ENCODE assay signal across 20 mouse cellular contexts in the genomic region with DNA sequence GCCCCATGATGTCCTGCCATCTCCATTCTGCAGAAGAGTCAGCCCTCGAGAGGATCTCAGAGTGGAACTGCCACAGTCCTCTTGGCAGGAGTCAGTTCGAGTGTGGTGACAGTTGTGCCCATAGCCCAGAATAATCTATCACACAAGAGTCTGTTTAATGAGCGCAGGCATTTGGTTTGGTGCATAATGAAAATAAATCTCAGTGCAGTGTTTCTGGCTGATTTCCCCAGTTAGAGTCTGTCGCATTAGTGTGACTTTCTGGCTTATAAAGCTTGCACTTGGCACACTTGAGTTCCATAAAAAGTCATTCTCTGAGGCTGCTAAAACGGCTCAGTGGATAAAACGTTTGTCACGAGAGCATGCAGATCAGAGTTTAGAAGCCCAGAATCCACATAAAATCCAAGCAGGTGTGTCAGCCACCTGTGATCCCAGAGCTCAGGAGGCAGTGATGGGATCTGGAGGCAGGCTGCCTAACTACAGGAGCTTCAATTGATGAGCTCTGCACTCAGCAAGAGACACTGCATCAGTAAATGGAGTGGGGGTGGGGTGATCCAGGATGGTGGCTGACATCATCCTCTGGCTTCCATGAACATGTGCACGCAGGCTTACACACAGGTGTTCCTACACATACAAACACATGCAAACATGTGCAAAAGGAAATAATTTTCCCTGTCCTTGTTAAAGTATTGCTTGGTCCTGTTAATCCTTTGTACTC.
DNase-seq lines count a peak whose midpoint lies in the region; ATAC-seq and TF ChIP-seq lines count a peak whose summit lies in the region.
"Had no signal": no experiment of that assay in that cellular context is flagged by ENCODE, and none has a peak within 500 bp of the region (broad histone marks: within the 10 kb centered on the region; RNA-seq: fewer than 3 reads in every experiment).

No protein-coding gene starts in this region.

- peaks cover 5% of the 10 kb centered on the region; the same call in 1 of the 2 replicates for H3K9me3 ChIP-seq in forebrain, embryonic 16.5 days (ENCODE audit: control insufficient read depth, low read length)
- no peaks in the 10 kb centered on the region; the same call in 1 of the 2 replicates for H3K9me3 ChIP-seq in forebrain, embryonic 11.5 days (ENCODE audit: control insufficient read depth, low read length)
- H3K9me3 ChIP-seq: heart, embryonic 12.5 days; intestine, embryonic 15.5 days had no signal

- DNase-seq in forebrain, embryonic 11.5 days (ENCODE audit: low spot score), result no peak
- DNase-seq in left cerebral cortex, postnatal 14 days (ENCODE audit: low spot score in 2 of 2), result peak; percentile 6 to 60
- no peak for DNase-seq in left cerebral cortex, adult 8-10 months (ENCODE audit: low spot score in 2 of 2)
- peak; percentile 40 for DNase-seq in brain, embryonic 14.5 days (ENCODE audit: low read depth)
- peak; percentile 41 to 68 for DNase-seq in layer of hippocampus, postnatal 14 days (ENCODE audit: low spot score in 2 of 2)
- DNase-seq in left cerebral cortex, postnatal 4 days, result no peak
- no peak for DNase-seq in urinary bladder, adult 18-20 months (ENCODE audit: low spot score in 2 of 2)
- DNase-seq: adrenal gland, adult 2 months; cerebellum, adult 18-20 months; cerebellum, postnatal 36 days; thymus, postnatal 4 days had no signal

- TF ChIP-seq CTCF in brain, embryonic 14.5 days (IDR thresholded peaks at IDR 0.05; ENCODE audit: borderline replicate concordance, extremely low read depth, insufficient read depth, insufficient read length), result no peak

- H3K27ac ChIP-seq in forebrain, embryonic 16.5 days (ENCODE audit: low read length), result peak overlapping the region; percentile 58
- H3K27ac ChIP-seq in forebrain, embryonic 11.5 days (ENCODE audit: low read depth, low read length), result no peak overlapping the region
- H3K27ac ChIP-seq: embryonic facial prominence, embryonic 10.5 days; intestine, embryonic 15.5 days; limb, embryonic 12.5 days; liver, embryonic 14.5 days; midbrain, embryonic 13.5 days had no signal

- 72% methylated on average over 8 of the region's 8 CpGs for WGBS in forebrain, embryonic 16.5 days
- 85% methylated on average over 8 of the region's 8 CpGs for WGBS in forebrain, embryonic 11.5 days

- no peaks in the 10 kb centered on the region for H3K4me1 ChIP-seq in forebrain, embryonic 16.5 days (replicated peaks; ENCODE audit: control insufficient read depth, insufficient read depth, low read length)
- H3K4me1 ChIP-seq in forebrain, embryonic 11.5 days (replicated peaks; ENCODE audit: control insufficient read depth, insufficient read depth, low read length), result no peaks in the 10 kb centered on the region
- H3K4me1 ChIP-seq: embryonic facial prominence, embryonic 10.5 days; heart, embryonic 12.5 days; intestine, embryonic 15.5 days; limb, embryonic 12.5 days; midbrain, embryonic 13.5 days had no signal

- H3K27me3 ChIP-seq in forebrain, embryonic 16.5 days (replicated peaks; ENCODE audit: control insufficient read depth, insufficient read depth, low read length), result no peaks in the 10 kb centered on the region
- H3K27me3 ChIP-seq in forebrain, embryonic 11.5 days (ENCODE audit: control insufficient read depth, insufficient read depth, low read length), result no peaks in the 10 kb centered on the region
- H3K27me3 ChIP-seq: CH12.LX; heart, embryonic 12.5 days; intestine, embryonic 15.5 days; limb, embryonic 12.5 days; midbrain, embryonic 13.5 days had no signal

- H3K4me3 ChIP-seq in forebrain, embryonic 16.5 days (replicated peaks; ENCODE audit: low read length), result no peak overlapping the region
- no peak overlapping the region for H3K4me3 ChIP-seq in forebrain, embryonic 11.5 days (ENCODE audit: low read depth, low read length)
- H3K4me3 ChIP-seq: embryonic facial prominence, embryonic 10.5 days; heart, embryonic 12.5 days; intestine, embryonic 15.5 days; limb, embryonic 12.5 days; midbrain, embryonic 13.5 days had no signal

- no peaks in the 10 kb centered on the region for H3K36me3 ChIP-seq in forebrain, embryonic 16.5 days (ENCODE audit: control insufficient read depth, insufficient read depth)
- H3K36me3 ChIP-seq in forebrain, embryonic 11.5 days (ENCODE audit: control insufficient read depth, insufficient read depth, low read length), result no peaks in the 10 kb centered on the region
- H3K36me3 ChIP-seq: embryonic facial prominence, embryonic 10.5 days; heart, embryonic 12.5 days; intestine, embryonic 15.5 days; limb, embryonic 12.5 days; midbrain, embryonic 13.5 days had no signal

- intact Hi-C loops in left cerebral cortex, postnatal 14 days (cut with DNase I), result no loop called here
- intact Hi-C loops in left cerebral cortex, postnatal 4 days (cut with DNase I), result no loop called here

- no peak overlapping the region for H3K9ac ChIP-seq in forebrain, embryonic 16.5 days (replicated peaks; ENCODE audit: low read depth, low read length)
- H3K9ac ChIP-seq in forebrain, embryonic 11.5 days (ENCODE audit: low read length), result no peak overlapping the region
- H3K9ac ChIP-seq: heart, embryonic 12.5 days; intestine, embryonic 15.5 days; limb, embryonic 12.5 days; liver, embryonic 14.5 days; midbrain, embryonic 13.5 days had no signal

- no peak for TF ChIP-seq POLR2A in brain, embryonic 14.5 days (IDR thresholded peaks at IDR 0.05; ENCODE audit: borderline replicate concordance, extremely low read depth, insufficient read depth, insufficient read length, poor library complexity, severe bottlenecking)

- no peak overlapping the region for H3K4me2 ChIP-seq in forebrain, embryonic 16.5 days (ENCODE audit: low read length)
- no peak overlapping the region for H3K4me2 ChIP-seq in forebrain, embryonic 11.5 days (ENCODE audit: low read depth, low read length, severe bottlenecking)
- H3K4me2 ChIP-seq: heart, embryonic 12.5 days; intestine, embryonic 15.5 days; limb, embryonic 12.5 days; midbrain, embryonic 13.5 days had no signal

- ATAC-seq in forebrain, embryonic 16.5 days, result peak; percentile 45; the same call in 1 of the 2 replicates
- ATAC-seq in forebrain, embryonic 11.5 days (replicated peaks; ENCODE audit: low FRiP score), result no peak
- ATAC-seq: intestine, embryonic 15.5 days; lung, postnatal 0 days; midbrain, embryonic 13.5 days had no signal

Comparison
In these comparisons a context has a peak if more than half of its experiments do, and no peak if none do; other contexts are left out.
1. DNase-seq: peak in left cerebral cortex, postnatal 14 days (2 of 2), brain, embryonic 14.5 days (single experiment) and layer of hippocampus, postnatal 14 days (2 of 2); none in forebrain, embryonic 11.5 days (single experiment), left cerebral cortex, adult 8-10 months (0 of 2), left cerebral cortex, postnatal 4 days (single experiment) and urinary bladder, adult 18-20 months (0 of 2).